Mouse (Mus musculus) heart, postnatal 14 days (tissue): ENCODE results near the gene Kctd7. TPM values are rescaled to one million over a fixed set of nuclear protein-coding genes. Genes with fewer than 3 reads are reported as not detected.

ENCODE experiments used
- DNase-seq, 2 experiments: peaks; one replicate each; pipeline ENCODE4 v3.0.0; 2021 to 2022
- intact Hi-C: fragments of 180-260 bp; cut with DNase I; formaldehyde crosslinking; loops from one replicate; pipeline ENCODE4 v1.15.1; 2025
- total RNA-seq, 2 experiments: library from RNA; stranded (reverse); gene quantifications; 2 replicates each; pipeline ENCODE4 v1.2.3; 2021

Kctd7 gene
- total RNA-seq, 2 experiments from 2014 or later, result 1.6 to 3.4 TPM

GRCm38 (mm10) chr5:130141138-130141537 lies 3.5 kb upstream of the Kctd7 start:
- intact Hi-C loops, result loop anchor here (5.0 kb wide), 1 partner anchor 119 kb away; no protein-coding TSS in a partner anchor
- no peak for DNase-seq

GRCm38 (mm10) chr5:130142041-130142440 lies 2.6 kb upstream of the Kctd7 start:
- no peak for DNase-seq

GRCm38 (mm10) chr5:130143101-130143500 lies 1.6 kb upstream of the Kctd7 start:
- no peak for DNase-seq
- intact Hi-C loops, result loop anchor here (5.0 kb wide), 1 partner anchor 121 kb away; no protein-coding TSS in a partner anchor

More at GRCm38 (mm10) chr5:130142041-130142440, 2.6 kb upstream of the Kctd7 start:
- intact Hi-C loops, result loop anchor here (5.0 kb wide), 1 partner anchor 120 kb away; no protein-coding TSS in a partner anchor

DNA sequence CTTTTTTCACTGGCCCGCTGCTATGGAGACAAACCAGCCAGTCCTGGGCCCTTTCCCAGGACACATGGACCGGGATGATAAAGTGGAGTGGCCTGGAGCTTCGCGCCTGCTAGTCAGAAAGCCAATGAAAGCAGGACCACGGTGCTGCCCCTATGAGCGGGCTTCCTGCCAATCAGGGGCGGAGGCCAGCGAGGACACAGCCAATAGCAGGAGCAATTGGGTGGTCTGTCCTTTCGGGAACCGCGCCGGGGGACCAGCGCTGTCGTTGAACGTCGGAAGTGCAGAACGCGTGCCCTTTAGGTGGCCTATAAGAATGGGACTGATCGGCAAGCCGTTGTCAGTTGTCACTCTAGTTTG lies 706 bp upstream of the Kctd7 start:
- intact Hi-C loops, result loop anchor here (5.0 kb wide), 1 partner anchor 122 kb away; no protein-coding TSS in a partner anchor

DNA sequence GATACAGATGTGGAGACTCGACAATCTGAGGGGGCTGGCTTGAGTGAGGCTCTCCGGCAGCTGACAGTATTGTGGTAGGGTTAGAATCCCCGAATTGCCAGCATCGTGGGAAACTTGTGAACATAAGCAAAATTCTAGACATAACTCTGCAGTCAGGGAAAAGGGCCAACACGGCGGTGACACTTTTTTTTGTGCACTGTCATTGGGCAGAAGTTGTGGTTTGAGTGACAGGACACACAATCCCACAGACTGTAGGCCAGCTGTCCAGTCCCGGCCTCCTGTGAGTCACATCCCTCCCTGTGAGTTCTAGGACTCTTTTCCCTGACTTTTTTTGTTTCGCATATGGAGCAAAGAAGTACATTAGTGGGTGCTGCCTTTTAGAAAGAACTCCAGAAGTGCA lies 1.3 kb downstream of the Kctd7 start:
- intact Hi-C loops, result no loop called here
- no peak for DNase-seq

More for the DNA sequence above, 706 bp upstream of the Kctd7 start:
- peak; percentile 76 to 79 for DNase-seq

GRCm38 (mm10) chr5:130149726-130150310 lies 5.2 kb downstream of the Kctd7 start:
- intact Hi-C loops, result no loop called here
- DNase-seq, result no peak

GRCm38 (mm10) chr5:130154286-130154685 lies 9.6 kb downstream of the Kctd7 start:
- intact Hi-C loops, result no loop called here
- no peak for DNase-seq

- intact Hi-C loops, result no loop called here
- DNase-seq, result no peak
Measured at GRCm38 (mm10) chr5:130158545-130158944, 13.9 kb downstream of the Kctd7 start.

- intact Hi-C loops, result loop anchor here (5.0 to 10.0 kb wide), 2 partner anchors 137 to 245 kb away; no protein-coding TSS in a partner anchor
Measured at GRCm38 (mm10) chr5:130159761-130160201, 15.1 kb downstream of the Kctd7 start.

GRCm38 (mm10) chr5:130163670-130164069 lies 19.0 kb downstream of the Kctd7 start:
- DNase-seq, result peak; percentile 83 to 88
- intact Hi-C loops, result loop anchor here (5.0 to 10.0 kb wide), 2 partner anchors 141 to 249 kb away; no protein-coding TSS in a partner anchor

More at GRCm38 (mm10) chr5:130159761-130160201, 15.1 kb downstream of the Kctd7 start:
- DNase-seq, result no peak

- no peak for DNase-seq
- intact Hi-C loops, result loop anchor here (10.0 kb wide), 1 partner anchor 250 kb away; no protein-coding TSS in a partner anchor
Measured at GRCm38 (mm10) chr5:130165213-130165612, 20.6 kb downstream of the Kctd7 start.

GRCm38 (mm10) chr5:130169109-130169508 lies 24.4 kb downstream of the Kctd7 start:
- intact Hi-C loops, result loop anchor here (10.0 kb wide), 1 partner anchor 254 kb away; no protein-coding TSS in a partner anchor

GRCm38 (mm10) chr5:130170666-130171422 lies 26.2 kb downstream of the Kctd7 start:
- no peak for DNase-seq
- intact Hi-C loops, result loop anchor here (5.0 kb wide), 1 partner anchor 51 kb away; no protein-coding TSS in a partner anchor

More at GRCm38 (mm10) chr5:130169109-130169508, 24.4 kb downstream of the Kctd7 start:
- no peak for DNase-seq

DNA sequence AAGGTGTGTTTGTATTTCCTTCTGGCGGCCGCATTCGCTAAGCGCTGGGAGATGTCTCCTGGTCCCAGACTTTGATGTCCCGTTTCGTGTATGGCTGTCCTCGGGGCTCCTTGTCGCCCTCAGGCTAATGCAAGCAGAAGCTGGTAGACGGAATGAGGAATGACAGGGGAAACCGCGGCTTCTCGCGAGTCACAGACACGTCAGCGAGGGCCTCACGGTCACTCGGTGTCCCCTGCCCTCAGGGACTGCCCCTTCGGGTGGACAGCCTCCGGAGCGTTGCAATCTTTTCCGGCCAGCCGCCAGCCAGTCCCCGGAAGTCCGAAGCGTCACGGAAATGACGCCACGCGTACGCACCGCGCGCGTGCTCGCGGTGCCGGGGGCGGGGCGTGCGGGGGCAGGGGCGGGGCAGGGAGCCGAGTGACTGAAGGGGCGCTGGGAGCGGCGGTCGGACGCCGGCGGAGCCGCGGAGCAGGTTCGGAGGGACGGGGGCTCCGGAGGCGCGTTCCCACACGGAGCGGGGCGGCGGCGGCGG lies 26.8 kb downstream of the Kctd7 start, which contains the start of gene Rabgef1:
Gene Rabgef1 (plus strand): TSS at position 376 of the 532 bp plus-strand sequence.
- DNase-seq, result peak; percentile 97
- intact Hi-C loops, result loop anchor here (5.0 kb wide), 1 partner anchor 51 kb away; no protein-coding TSS in a partner anchor

- peak; percentile 40 to 56 for DNase-seq
- intact Hi-C loops, result loop anchor here (5.0 kb wide), 1 partner anchor 50 kb away; no protein-coding TSS in a partner anchor
Measured at GRCm38 (mm10) chr5:130171956-130172601, 27.4 kb downstream of the Kctd7 start.

GRCm38 (mm10) chr5:130173012-130173411 lies 28.4 kb downstream of the Kctd7 start:
- DNase-seq, result no peak
- intact Hi-C loops, result loop anchor here (5.0 kb wide), 1 partner anchor 49 kb away; no protein-coding TSS in a partner anchor

DNA sequence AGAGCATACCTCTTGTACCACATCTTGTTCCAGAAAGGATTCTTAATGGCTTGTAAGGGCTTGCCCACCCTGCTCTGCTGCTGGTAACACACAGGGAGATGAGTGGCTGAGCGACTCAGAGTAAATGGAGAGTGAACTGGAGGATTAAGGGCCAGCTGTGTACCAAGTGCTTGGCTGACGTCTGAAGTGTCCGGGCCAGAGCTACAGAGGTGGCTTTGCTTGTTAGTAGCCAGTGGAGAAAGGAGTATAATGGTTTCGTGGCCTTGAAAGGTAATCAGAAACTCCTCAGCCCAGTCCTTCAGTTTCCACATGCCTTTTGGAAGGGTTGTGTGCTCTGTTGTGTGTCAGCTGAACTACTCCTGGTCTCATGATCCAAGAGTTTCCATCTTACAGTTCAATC lies 33.2 kb downstream of the Kctd7 start:
- intact Hi-C loops, result no loop called here
- DNase-seq, result no peak

DNA sequence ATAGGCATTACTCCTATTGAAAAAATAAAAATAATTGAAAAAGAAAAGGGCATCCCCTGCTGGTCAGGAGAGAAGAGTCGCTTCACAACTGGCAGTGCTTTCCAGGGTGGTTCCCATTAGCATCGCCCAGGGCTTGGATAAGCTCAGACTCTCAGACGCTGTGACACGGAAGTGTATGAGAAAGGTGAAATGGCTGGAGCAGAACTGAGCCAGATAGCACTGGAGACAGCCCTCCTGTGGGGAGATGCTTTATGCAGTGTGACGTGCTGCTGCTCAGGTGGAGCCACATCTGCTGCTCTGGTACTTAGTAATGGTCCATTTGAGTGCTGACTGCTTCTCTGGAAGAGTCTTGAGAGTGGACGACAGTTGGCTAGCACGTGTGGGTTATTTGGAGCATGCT lies 35.7 kb downstream of the Kctd7 start:
- no peak for DNase-seq
- intact Hi-C loops, result no loop called here

DNA sequence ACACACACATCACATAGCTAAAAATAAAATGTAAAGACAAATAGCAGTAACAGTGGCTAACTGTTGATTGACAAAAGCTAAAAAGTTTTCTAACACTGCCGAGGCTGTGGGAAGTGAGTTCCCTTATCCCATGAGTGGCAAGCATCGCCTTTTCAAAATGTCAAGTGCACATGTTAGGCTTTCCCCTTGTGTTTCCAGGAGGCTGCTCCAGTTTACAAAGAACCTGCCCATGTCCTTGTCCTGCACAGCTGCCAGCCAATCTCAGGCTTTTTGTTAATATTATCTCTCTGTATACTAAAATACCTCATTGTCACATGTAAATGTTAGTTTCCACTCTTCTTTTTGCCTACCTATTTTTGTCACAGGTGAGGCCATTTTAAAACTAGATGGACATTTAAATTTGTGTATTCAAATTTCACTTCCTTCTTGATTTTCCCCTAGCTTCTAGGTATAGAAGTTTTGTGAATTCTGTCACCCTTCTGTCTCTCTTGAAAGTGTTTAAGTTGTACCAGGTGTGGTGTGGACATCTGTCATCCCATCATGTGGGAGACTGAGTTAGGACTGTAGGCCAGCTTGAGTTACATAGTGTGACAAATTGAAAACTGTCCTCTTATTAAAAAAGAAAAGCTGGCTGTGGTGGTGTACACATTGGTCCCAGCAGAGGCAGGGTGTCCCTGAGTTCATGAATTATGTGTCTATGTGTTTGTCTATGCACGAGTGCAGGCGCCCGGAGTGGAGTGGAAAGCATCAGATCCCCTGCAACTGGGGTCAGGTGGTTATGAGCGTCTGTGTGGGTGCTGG lies 37.3 kb downstream of the Kctd7 start:
- intact Hi-C loops, result no loop called here
- no peak for DNase-seq
